Mouse (Mus musculus): Measurements from ENCODE around the gene D13Ertd608e. TPM values are rescaled to one million over a fixed set of nuclear protein-coding genes. Genes with fewer than 3 reads are reported as not detected.
A peak's percentile ranks its signal among the peaks of the same experiment; 100 is the strongest.
"Not testable (repeated sequence)": the region's sequence is repeated elsewhere in the genome, so short reads cannot be mapped to it uniquely, and the experiment has no call there.

The D13Ertd608e gene
- polyA plus RNA-seq, 1 experiment, result 1.0 TPM

DNA sequence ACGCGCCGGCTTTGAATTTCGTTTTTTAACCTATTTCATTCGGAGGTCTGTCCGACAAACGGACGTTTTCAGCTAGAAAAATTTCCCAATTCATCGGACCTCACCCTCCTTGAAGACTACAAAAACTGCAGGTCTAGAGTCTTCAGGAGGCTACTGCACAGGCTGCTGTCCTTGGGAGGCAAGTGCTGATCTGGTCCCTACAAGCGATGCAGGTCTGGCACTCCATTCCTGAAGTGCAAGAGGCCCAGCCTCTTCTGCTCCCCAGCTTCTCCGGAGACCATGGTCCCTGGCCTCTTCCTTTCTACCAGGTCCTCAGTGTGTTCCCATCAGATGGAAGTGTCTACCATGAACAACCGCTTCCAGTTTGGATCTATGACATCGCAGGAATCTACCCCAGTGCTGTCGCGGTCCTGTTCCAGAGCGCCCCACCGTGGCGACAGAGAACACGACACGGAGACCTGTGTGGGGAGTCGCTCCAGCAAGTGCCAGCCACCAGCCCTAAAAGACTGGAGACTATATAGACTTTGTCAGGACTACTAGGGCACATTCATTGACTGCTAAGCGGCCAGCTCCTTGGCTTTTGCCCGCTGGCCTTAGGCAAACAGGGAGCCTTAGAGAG, 2.0 kb downstream of the D13Ertd608e start:
- not testable (repeated sequence) for DNase-seq (ENCODE audit: low read depth in 1 of 2, low spot score in 2 of 2); H3K4me1 ChIP-seq (ENCODE audit: control insufficient read depth, insufficient read depth, insufficient read length); H3K27ac ChIP-seq (ENCODE audit: insufficient read depth, low read length); H3K27me3 ChIP-seq (ENCODE audit: control insufficient read depth, insufficient read depth, low read length); H3K36me3 ChIP-seq (ENCODE audit: control insufficient read depth, insufficient read depth, low read length)
- TF ChIP-seq CTCF (IDR thresholded peaks at IDR 0.05; ENCODE audit: extremely low read depth, insufficient read depth, insufficient read length, insufficient replicate concordance), result peak; percentile 4; the same call in 1 of the 2 replicates
- peak overlapping the region; percentile 8; the same call in 1 of the 2 replicates for H3K4me3 ChIP-seq (ENCODE audit: extremely low read depth, insufficient read depth, insufficient read length)
- WGBS, result 12% methylated on average over 14 of the region's 23 CpGs

DNA sequence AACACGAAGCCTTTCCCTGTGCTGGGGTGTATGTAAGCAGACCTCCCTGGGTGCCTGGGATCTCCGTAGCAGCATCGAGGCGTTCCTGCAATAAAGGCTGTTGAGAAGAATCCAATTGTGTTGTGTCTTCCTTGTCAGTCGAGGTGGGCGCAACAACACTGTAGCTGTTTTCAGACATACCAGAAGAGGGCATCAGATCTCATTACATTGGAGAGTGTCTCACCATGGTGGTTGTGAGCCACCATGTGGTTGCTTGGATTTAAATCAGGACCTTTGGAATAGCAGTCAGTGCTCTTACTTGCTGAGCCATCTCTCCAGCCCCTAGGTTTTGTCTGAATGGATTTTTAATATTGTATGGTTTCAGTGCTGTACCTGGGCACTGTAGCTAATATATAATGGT, 4.2 kb downstream of the D13Ertd608e start:
- H3K4me1 ChIP-seq (ENCODE audit: control insufficient read depth, insufficient read depth, insufficient read length); H3K36me3 ChIP-seq (ENCODE audit: control insufficient read depth, insufficient read depth, low read length); DNase-seq (ENCODE audit: low read depth in 1 of 2, low spot score in 2 of 2); H3K27me3 ChIP-seq (ENCODE audit: control insufficient read depth, insufficient read depth, low read length); H3K4me3 ChIP-seq (ENCODE audit: extremely low read depth, insufficient read depth, insufficient read length); H3K27ac ChIP-seq (ENCODE audit: insufficient read depth, low read length): not testable (repeated sequence)
- 27% methylated on average over 6 of the region's 6 CpGs for WGBS

GRCm38 (mm10) chr13:119862399-119862798, 26.6 kb downstream of the D13Ertd608e start:
- not testable (repeated sequence) for H3K4me3 ChIP-seq (ENCODE audit: extremely low read depth, insufficient read depth, insufficient read length); DNase-seq (ENCODE audit: low read depth in 1 of 2, low spot score in 2 of 2); H3K36me3 ChIP-seq (ENCODE audit: control insufficient read depth, insufficient read depth, low read length); H3K4me1 ChIP-seq (ENCODE audit: control insufficient read depth, insufficient read depth, insufficient read length); H3K27ac ChIP-seq (ENCODE audit: insufficient read depth, low read length); H3K27me3 ChIP-seq (ENCODE audit: control insufficient read depth, insufficient read depth, low read length)
- no CpG with 5 or more reads among the region's 6 CpGs for WGBS

DNA sequence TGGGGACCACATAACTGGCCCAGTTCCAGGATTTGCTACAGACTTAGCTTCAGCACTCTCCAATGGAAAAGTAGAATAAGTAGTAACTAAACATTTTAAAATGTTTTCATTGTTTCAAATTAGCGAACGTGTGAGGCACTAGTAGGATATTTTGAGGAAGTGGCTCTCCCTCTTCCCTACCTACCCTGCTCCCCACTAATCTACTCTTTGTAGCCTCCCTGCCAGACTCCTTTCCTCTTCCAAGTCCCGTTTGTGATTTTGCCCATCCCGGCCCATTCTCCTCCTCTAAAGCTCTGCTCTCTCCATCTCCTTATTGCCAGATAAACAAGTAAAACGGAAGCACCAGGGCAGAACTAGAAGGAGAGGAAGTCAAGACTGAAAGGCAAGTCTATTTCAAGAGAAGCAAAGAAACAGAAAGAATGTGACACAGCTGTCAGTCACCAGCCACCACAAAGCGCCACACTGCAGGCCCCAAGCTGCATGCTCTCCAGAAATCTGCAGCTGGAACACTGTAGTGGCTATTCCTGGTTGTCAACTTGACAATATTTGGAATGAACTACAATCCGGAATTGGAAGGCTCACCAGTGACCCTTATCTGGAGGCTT, 28.7 kb downstream of the D13Ertd608e start:
- not testable (repeated sequence) for H3K4me3 ChIP-seq (ENCODE audit: extremely low read depth, insufficient read depth, insufficient read length); DNase-seq (ENCODE audit: low read depth in 1 of 2, low spot score in 2 of 2); H3K27ac ChIP-seq (ENCODE audit: insufficient read depth, low read length); H3K27me3 ChIP-seq (ENCODE audit: control insufficient read depth, insufficient read depth, low read length); H3K4me1 ChIP-seq (ENCODE audit: control insufficient read depth, insufficient read depth, insufficient read length); H3K36me3 ChIP-seq (ENCODE audit: control insufficient read depth, insufficient read depth, low read length)
- 25% methylated on average over 6 of the region's 7 CpGs for WGBS

DNA sequence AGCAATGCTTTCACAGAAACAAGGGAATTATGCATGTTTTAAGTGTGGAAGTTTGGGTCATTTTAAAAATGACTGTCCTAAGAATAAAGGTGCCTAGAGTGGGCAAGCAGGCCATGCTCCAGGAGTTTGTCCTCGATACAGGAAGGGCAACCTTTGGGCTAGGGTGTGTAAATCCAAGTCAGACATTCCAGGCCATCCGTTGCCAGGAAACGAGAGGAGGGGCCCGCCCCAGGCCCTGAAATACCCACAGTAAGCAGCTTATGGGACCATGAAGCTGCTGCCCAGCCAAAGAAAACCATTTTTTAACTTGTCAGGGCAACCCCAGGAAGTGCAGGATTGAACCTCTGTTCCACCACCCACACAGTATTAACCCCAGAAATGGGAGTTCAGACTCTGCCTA, 51.1 kb downstream of the D13Ertd608e start:
- not testable (repeated sequence) for H3K27ac ChIP-seq (ENCODE audit: insufficient read depth, low read length); H3K4me1 ChIP-seq (ENCODE audit: control insufficient read depth, insufficient read depth, insufficient read length); H3K4me3 ChIP-seq (ENCODE audit: extremely low read depth, insufficient read depth, insufficient read length); H3K27me3 ChIP-seq (ENCODE audit: control insufficient read depth, insufficient read depth, low read length); DNase-seq (ENCODE audit: low read depth in 1 of 2, low spot score in 2 of 2); H3K36me3 ChIP-seq (ENCODE audit: control insufficient read depth, insufficient read depth, low read length)
- 66% methylated on average over 4 of the region's 4 CpGs for WGBS

GRCm38 (mm10) chr13:119894685-119895084, 58.9 kb downstream of the D13Ertd608e start, which contains the start of gene Tcstv1:
Tcstv1 (minus strand) TSS chr13:119894785.
- H3K36me3 ChIP-seq (ENCODE audit: control insufficient read depth, insufficient read depth, low read length); H3K4me3 ChIP-seq (ENCODE audit: extremely low read depth, insufficient read depth, insufficient read length); H3K4me1 ChIP-seq (ENCODE audit: control insufficient read depth, insufficient read depth, insufficient read length); H3K27me3 ChIP-seq (ENCODE audit: control insufficient read depth, insufficient read depth, low read length); H3K27ac ChIP-seq (ENCODE audit: insufficient read depth, low read length); DNase-seq (ENCODE audit: low read depth in 1 of 2, low spot score in 2 of 2): not testable (repeated sequence)
- 85% methylated on average over 3 of the region's 3 CpGs for WGBS

Other genes starting within 250 kb of the D13Ertd608e start
- not detected in 2 replicates for gene Ccl28, start 212.2 kb upstream of the D13Ertd608e start, polyA plus RNA-seq (2012; rRNA removed)
- 7.1 and 7.9 TPM in 2 replicates for gene Hmgcs1, start 145.6 kb upstream of the D13Ertd608e start, polyA plus RNA-seq (2012; rRNA removed)
- gene Nim1k, start 80.1 kb upstream of the D13Ertd608e start, polyA plus RNA-seq (2012; rRNA removed), result 0.06 and 0.11 TPM in 2 replicates
- 6.1 and 8.2 TPM in 2 replicates for gene Zfp131, start 45.1 kb upstream of the D13Ertd608e start, polyA plus RNA-seq (2012; rRNA removed)
- gene AF067063, start 5.8 kb upstream of the D13Ertd608e start, polyA plus RNA-seq (2012; rRNA removed), result not detected in 2 replicates
- not detected in 2 replicates for gene Tcstv1, start 58.8 kb downstream of the D13Ertd608e start, polyA plus RNA-seq (2012; rRNA removed)
- not detected in 2 replicates for gene Gm21761, start 93.3 kb downstream of the D13Ertd608e start, polyA plus RNA-seq (2012; rRNA removed)
- gene B020031M17Rik, start 114.8 kb downstream of the D13Ertd608e start, polyA plus RNA-seq (2012; rRNA removed), result 0.37 TPM in 1 of 2 replicates, not detected in the other
- gene Gm36079, start 191.0 kb downstream of the D13Ertd608e start, polyA plus RNA-seq (2012; rRNA removed), result not detected in 2 replicates
- gene Gm21188, start 216.2 kb downstream of the D13Ertd608e start, polyA plus RNA-seq (2012; rRNA removed), result 3.8 and 3.9 TPM in 2 replicates

All from spleen, adult 2 months (tissue).